Mouse (Mus musculus) MEL (cell line): ENCODE results near the gene Col10a1. TPM values are rescaled to one million over a fixed set of nuclear protein-coding genes. Genes with fewer than 3 reads are reported as not detected.
"Not testable (repeated sequence)": the region's sequence is repeated elsewhere in the genome, so short reads cannot be mapped to it uniquely, and the experiment has no call there.

Source experiments
- DNase-seq: peaks from one replicate; pipeline ENCODE4 v3.0.0; 2011; ENCODE audit warnings: low read depth, low spot score
- H3K27ac ChIP-seq: 2 replicates; pipeline ENCODE4 v1.5.1; 2012; ENCODE audit warnings: low read depth, mild to moderate bottlenecking, control low read depth, low read length, moderate library complexity; ENCODE audit not compliant: control insufficient read depth
- H3K27me3 ChIP-seq, 2 experiments: fragments of 150-350 bp in 1 of 2; sonication (generic) in 1 of 2; 2 replicates each; pipeline ENCODE4 v1.6.1; 2012; ENCODE audit warnings: low read length in 2 of 2, mild to moderate bottlenecking in 2 of 2, improper control_type of control experiment in 1 of 2, moderate library complexity in 1 of 2; ENCODE audit not compliant: insufficient read depth in 2 of 2, control insufficient read depth in 1 of 2
- H3K36me3 ChIP-seq, 2 experiments: 2 replicates each; pipeline ENCODE4 v1.6.1; 2012 to 2014; ENCODE audit warnings: low read length in 2 of 2, improper control_type of control experiment in 1 of 2, inconsistent platforms in 1 of 2, mild to moderate bottlenecking in 1 of 2; ENCODE audit not compliant: insufficient read depth in 2 of 2, control insufficient read depth in 1 of 2
- H3K4me1 ChIP-seq, 2 experiments: fragments of 150-350 bp in 1 of 2; sonication (generic) in 1 of 2; 2 replicates each; pipeline ENCODE4 v1.6.1; 2012; ENCODE audit warnings: low read length in 2 of 2, improper control_type of control experiment in 1 of 2, mild to moderate bottlenecking in 1 of 2; ENCODE audit not compliant: insufficient read depth in 2 of 2, control insufficient read depth in 1 of 2
- H3K4me3 ChIP-seq, 2 experiments: fragments of 150-350 bp in 1 of 2; sonication (generic) in 1 of 2; 2 replicates each; pipeline ENCODE4 v1.5.1; 2012; ENCODE audit warnings: low read depth in 2 of 2, low read length in 2 of 2, mild to moderate bottlenecking in 2 of 2, moderate library complexity in 2 of 2, control low read depth in 1 of 2, improper control_type of control experiment in 1 of 2; ENCODE audit not compliant: control insufficient read depth in 1 of 2, insufficient read depth in 1 of 2
- H3K79me2 ChIP-seq: 2 replicates; pipeline ENCODE4 v1.6.1; 2012; ENCODE audit warnings: mild to moderate bottlenecking, low read length, moderate library complexity; ENCODE audit not compliant: control insufficient read depth, poor library complexity, insufficient read depth
- H3K9ac ChIP-seq: 2 replicates; pipeline ENCODE4 v1.6.1; 2012; ENCODE audit warnings: low read depth, mild to moderate bottlenecking, control low read depth, low read length, moderate library complexity; ENCODE audit not compliant: control insufficient read depth, poor library complexity, severe bottlenecking
- H3K9me3 ChIP-seq: fragments of 150-350 bp; sonication (generic); replicated peaks from 2 replicates; pipeline ENCODE4 v1.6.1; 2012; ENCODE audit warnings: mild to moderate bottlenecking, low read length, improper control_type of control experiment, moderate library complexity; ENCODE audit not compliant: insufficient read depth
- CHD1 ChIP-seq: IDR thresholded peaks from 2 replicates; pipeline ENCODE4 v1.6.1; 2012; ENCODE audit warnings: low read depth, mild to moderate bottlenecking, inconsistent platforms, low read length, improper control_type of control experiment
- CHD2 ChIP-seq: IDR thresholded peaks from 2 replicates; pipeline ENCODE4 v1.6.1; 2011; ENCODE audit warnings: low read length, improper control_type of control experiment
- E2F4 ChIP-seq: IDR thresholded peaks from 2 replicates; pipeline ENCODE4 v1.6.1; 2011; ENCODE audit warnings: low read depth, low read length, improper control_type of control experiment, borderline replicate concordance
- EP300 ChIP-seq, 2 experiments: IDR thresholded peaks; 2 replicates each; pipeline ENCODE4 v1.6.1; 2011; ENCODE audit warnings: improper control_type of control experiment in 2 of 2, low read length in 2 of 2, low read depth in 1 of 2, mild to moderate bottlenecking in 1 of 2
- GATA1 ChIP-seq: IDR thresholded peaks from 2 replicates; pipeline ENCODE4 v1.6.1; 2011; ENCODE audit warnings: low read depth, low read length, improper control_type of control experiment
- HCFC1 ChIP-seq: IDR thresholded peaks from 2 replicates; pipeline ENCODE4 v1.6.1; 2012; ENCODE audit warnings: low read depth, mild to moderate bottlenecking, inconsistent platforms, low read length, improper control_type of control experiment, moderate library complexity
- JUND ChIP-seq: IDR thresholded peaks from 2 replicates; pipeline ENCODE4 v1.6.1; 2011; ENCODE audit warnings: low read depth, mild to moderate bottlenecking, improper control_type of control experiment, low read length
- KAT2A ChIP-seq: conservative IDR thresholded peaks from 2 replicates; pipeline ENCODE4 v1.6.1; 2012; ENCODE audit warnings: low read depth, low read length, improper control_type of control experiment, inconsistent platforms
- MAFK ChIP-seq: IDR thresholded peaks from 2 replicates; pipeline ENCODE4 v1.6.1; 2011; ENCODE audit warnings: low read depth, mild to moderate bottlenecking, low read length, improper control_type of control experiment, borderline replicate concordance
- MAX ChIP-seq: IDR thresholded peaks from 2 replicates; pipeline ENCODE4 v1.6.1; 2011; ENCODE audit warnings: low read length, improper control_type of control experiment
- MXI1 ChIP-seq: IDR thresholded peaks from 2 replicates; pipeline ENCODE4 v1.6.1; 2011; ENCODE audit warnings: mild to moderate bottlenecking, low read depth, low read length, improper control_type of control experiment
- MYB ChIP-seq: IDR thresholded peaks from 2 replicates; pipeline ENCODE4 v1.6.1; 2011; ENCODE audit warnings: mild to moderate bottlenecking, low read depth, low read length, improper control_type of control experiment
- MYC ChIP-seq: IDR thresholded peaks from 2 replicates; pipeline ENCODE4 v1.6.1; 2011; ENCODE audit warnings: low read depth, mild to moderate bottlenecking, low read length, improper control_type of control experiment, moderate library complexity
- NELFE ChIP-seq: IDR thresholded peaks from 2 replicates; pipeline ENCODE4 v1.6.1; 2011; ENCODE audit warnings: low read depth, low read length, improper control_type of control experiment
- NRF1 ChIP-seq: IDR thresholded peaks from 2 replicates; pipeline ENCODE4 v1.6.1; 2014; ENCODE audit warnings: low read depth, mild to moderate bottlenecking, inconsistent platforms, low read length, improper control_type of control experiment, moderate library complexity; ENCODE audit not compliant: poor library complexity, insufficient read depth, severe bottlenecking
- POLR2A ChIP-seq, 2 experiments: IDR thresholded peaks; 2 replicates each; pipeline ENCODE4 v1.6.1; 2011 to 2012; ENCODE audit warnings: low read length in 2 of 2, mild to moderate bottlenecking in 2 of 2, control low read depth in 1 of 2, improper control_type of control experiment in 1 of 2, low read depth in 1 of 2, moderate library complexity in 1 of 2; ENCODE audit not compliant: control insufficient read depth in 1 of 2, insufficient read depth in 1 of 2, poor library complexity in 1 of 2
- POLR2AphosphoS2 ChIP-seq: IDR thresholded peaks from 2 replicates; pipeline ENCODE4 v1.6.1; 2011; ENCODE audit warnings: low read length, improper control_type of control experiment
- RAD21 ChIP-seq: IDR thresholded peaks from 2 replicates; pipeline ENCODE4 v1.6.1; 2011; ENCODE audit warnings: mild to moderate bottlenecking, low read depth, low read length, improper control_type of control experiment
- RCOR1 ChIP-seq: IDR thresholded peaks from 2 replicates; pipeline ENCODE4 v1.6.1; 2012; ENCODE audit warnings: low read depth, mild to moderate bottlenecking, inconsistent platforms, low read length, improper control_type of control experiment
- SMC3 ChIP-seq: IDR thresholded peaks from 2 replicates; pipeline ENCODE4 v1.6.1; 2011; ENCODE audit warnings: low read depth, low read length, improper control_type of control experiment
- TAL1 ChIP-seq: IDR thresholded peaks from 2 replicates; pipeline ENCODE4 v1.6.1; 2012; ENCODE audit warnings: mild to moderate bottlenecking, inconsistent platforms, low read length, moderate library complexity, mixed read lengths
- TBP ChIP-seq: IDR thresholded peaks from 2 replicates; pipeline ENCODE4 v1.8.0; 2011; ENCODE audit warnings: low read depth, low read length, improper control_type of control experiment
- TCF12 ChIP-seq: IDR thresholded peaks from 2 replicates; pipeline ENCODE4 v1.6.1; 2014; ENCODE audit warnings: low read depth, mild to moderate bottlenecking, inconsistent platforms, low read length, improper control_type of control experiment, moderate library complexity
- UBTF ChIP-seq: IDR thresholded peaks from 2 replicates; pipeline ENCODE4 v1.6.1; 2012; ENCODE audit warnings: low read depth, mild to moderate bottlenecking, inconsistent platforms, low read length, improper control_type of control experiment, moderate library complexity, borderline replicate concordance; ENCODE audit not compliant: insufficient read depth
- USF1 ChIP-seq: IDR thresholded peaks from 2 replicates; pipeline ENCODE4 v1.6.1; 2014; ENCODE audit warnings: low read depth, mild to moderate bottlenecking, inconsistent platforms, low read length, improper control_type of control experiment, moderate library complexity
- USF2 ChIP-seq, 2 experiments: IDR thresholded peaks; 2 replicates each; pipeline ENCODE4 v1.6.1; 2011 to 2012; ENCODE audit warnings: improper control_type of control experiment in 2 of 2, low read length in 2 of 2, borderline replicate concordance in 1 of 2, inconsistent platforms in 1 of 2, low read depth in 1 of 2, mild to moderate bottlenecking in 1 of 2; ENCODE audit not compliant: insufficient read depth in 1 of 2
- ZKSCAN1 ChIP-seq: IDR thresholded peaks from 2 replicates; pipeline ENCODE4 v1.6.1; 2012; ENCODE audit warnings: low read depth, mild to moderate bottlenecking, inconsistent platforms, low read length, improper control_type of control experiment, moderate library complexity
- ZNF384 ChIP-seq: IDR thresholded peaks from 2 replicates; pipeline ENCODE4 v1.6.1; 2012; ENCODE audit warnings: low read depth, mild to moderate bottlenecking, inconsistent platforms, low read length, improper control_type of control experiment
- polyA plus RNA-seq, 2 experiments: library from polyadenylated mRNA; stranded (reverse) in 1 of 2; unstranded in 1 of 2; fragments of >175 nt in 1 of 2; fragments of >200 nt in 1 of 2; gene quantifications; 2 replicates each; pipeline versions ENCODE4 v1.2.1 to v1.2.4; 2012; ENCODE audit warnings: low replicate concordance in 2 of 2, low read depth in 1 of 2; ENCODE audit not compliant: insufficient read length in 2 of 2, insufficient read depth in 1 of 2, missing spikeins in 1 of 2
- total RNA-seq: library from RNA; depleted of rRNA; stranded (reverse); fragments of 300-350 nt; gene quantifications from 2 replicates; pipeline ENCODE4 v1.2.3, GENCODE M21; 2012

Col10a1 gene
- total and polyA plus RNA-seq, 3 experiments, result 0.07 TPM; not detected in 2

- no peak for TF ChIP-seq MAFK
- no peak for TF ChIP-seq SMC3
- peak; percentile 47 for TF ChIP-seq TAL1
- no peak; the same call in 1 of the 2 replicates for TF ChIP-seq KAT2A
- no peak for TF ChIP-seq NRF1
- peak; percentile 38; the same call in 1 of the 2 replicates for TF ChIP-seq GATA1
- TF ChIP-seq TBP, result peak; percentile 87
- no peak for TF ChIP-seq MYB
- TF ChIP-seq RCOR1, result no peak
- TF ChIP-seq CHD2, result no peak
- 0 out of 2 replicates have a peak, but pooled peaks have one; percentile 25 for TF ChIP-seq E2F4
- peak; percentile 69 for TF ChIP-seq HCFC1
- TF ChIP-seq MAX, result peak; percentile 62; the same call in 1 of the 2 replicates
Measured at GRCm38 (mm10) chr10:34418204-34418756, 28.5 kb downstream of the Col10a1 start, which contains the start of gene Nt5dc1 (continued).

- H3K4me1 ChIP-seq, result peaks cover 11 to 25% of the 10 kb centered on the region in 2 experiments
- TF ChIP-seq CHD1, result 0 out of 2 replicates have a peak, but pooled peaks have one; percentile 23
- DNase-seq, H3K27ac ChIP-seq, H3K79me2 ChIP-seq, H3K9me3 ChIP-seq, H3K27me3 ChIP-seq: not testable (repeated sequence)
- H3K9ac ChIP-seq, result peak overlapping the region; percentile 72
- H3K36me3 ChIP-seq, result peaks cover 0 to 19% of the 10 kb centered on the region in 2 experiments; a peak in 2 of 4 replicates
- peak overlapping the region; percentile 70 to 88 for H3K4me3 ChIP-seq
Measured at GRCm38 (mm10) chr10:34418794-34419193, 29.0 kb downstream of the Col10a1 start.

- H3K27me3 ChIP-seq, result no peaks in the 10 kb centered on the region
- TF ChIP-seq USF2 (IDR thresholded peaks at IDR 0.05; ENCODE audit: borderline replicate concordance in 1 of 2, insufficient read depth in 1 of 2, low read depth in 1 of 2, low read length in 2 of 2) (no peak), USF1 (no peak), JUND (no peak), NRF1 (no peak), SMC3 (peak; percentile 70), RAD21 (peak; percentile 90), POLR2A (IDR thresholded peaks at IDR 0.05; ENCODE audit: control insufficient read depth in 1 of 2, insufficient read depth in 1 of 2, low read depth in 1 of 2, low read length in 2 of 2, poor library complexity in 1 of 2) (no peak), MYC (no peak), TBP (no peak), ZNF384 (no peak), NELFE (no peak), MAX (no peak), CHD1 (no peak), POLR2AphosphoS2 (no peak), E2F4 (no peak), RCOR1 (no peak), ZKSCAN1 (no peak), MXI1 (no peak), TCF12 (no peak), EP300 (IDR thresholded peaks at IDR 0.05; ENCODE audit: low read depth in 1 of 2, low read length in 2 of 2) (no peak), UBTF (no peak)
Measured at GRCm38 (mm10) chr10:34431783-34432182, 42.0 kb downstream of the Col10a1 start.

More at GRCm38 (mm10) chr10:34431783-34432182, 42.0 kb downstream of the Col10a1 start:
- Histone ChIP-seq H3K4me1 (no peaks in the 10 kb centered on the region), H3K79me2 (no peaks in the 10 kb centered on the region; the same call in 1 of the 2 replicates), H3K4me3 (no peak overlapping the region), H3K9me3 (no peaks in the 10 kb centered on the region), H3K9ac (no peak overlapping the region), H3K36me3 (no peaks in the 10 kb centered on the region), H3K27ac (no peak overlapping the region)
- DNase-seq, result peak; percentile 25
